Mouse (Mus musculus) ES-CJ7 (cell line): ENCODE measurements around the gene Cox18.
"Not testable (repeated sequence)": the region's sequence is repeated elsewhere in the genome, so short reads cannot be mapped to it uniquely, and the experiment has no call there.

Experiments
- DNase-seq: peaks from one replicate; pipeline ENCODE4 v3.0.0; 2011; ENCODE audit warnings: low read depth, low spot score

Gene Cox18

GRCm38 (mm10) chr5:90223534-90224381 is at the start of gene Cox18:
Gene Cox18 (minus strand): TSS chr5:90224001.
- DNase-seq: peak; percentile 99

DNA sequence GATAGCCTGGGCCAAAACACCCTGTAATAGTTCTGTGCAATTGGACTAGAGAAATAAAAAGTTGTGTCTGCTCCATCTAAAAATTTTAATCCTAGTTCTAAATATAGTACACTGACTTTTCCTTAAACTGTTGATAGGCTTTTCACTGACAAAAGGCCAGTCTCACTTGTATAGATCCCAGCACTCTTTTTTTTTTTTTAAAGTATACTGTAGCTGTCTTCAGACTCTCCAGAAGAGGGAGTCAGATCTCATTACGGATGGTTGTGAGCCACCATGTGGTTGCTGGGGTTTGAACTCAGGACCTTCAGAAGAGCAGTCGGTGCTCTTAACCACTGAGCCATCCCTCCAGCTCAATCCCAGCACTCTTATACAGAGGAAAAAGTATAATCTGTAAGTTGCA is 38.4 kb upstream of the Cox18 start:
- not testable (repeated sequence) for DNase-seq

GRCm38 (mm10) chr5:90257023-90257422 is 33.2 kb upstream of the Cox18 start:
- DNase-seq: no peak

GRCm38 (mm10) chr5:90247503-90247902 is 23.7 kb upstream of the Cox18 start:
- DNase-seq: peak; percentile 26

- peak; percentile 59 for DNase-seq
Measured at GRCm38 (mm10) chr5:90246987-90247386, 23.2 kb upstream of the Cox18 start.

GRCm38 (mm10) chr5:90246567-90246966 is 22.8 kb upstream of the Cox18 start:
- DNase-seq: peak; percentile 75

- peak; percentile 73 for DNase-seq
Measured at GRCm38 (mm10) chr5:90245416-90245815, 21.6 kb upstream of the Cox18 start.

GRCm38 (mm10) chr5:90235217-90235616 is 11.4 kb upstream of the Cox18 start:
- peak; percentile 81 for DNase-seq

DNA sequence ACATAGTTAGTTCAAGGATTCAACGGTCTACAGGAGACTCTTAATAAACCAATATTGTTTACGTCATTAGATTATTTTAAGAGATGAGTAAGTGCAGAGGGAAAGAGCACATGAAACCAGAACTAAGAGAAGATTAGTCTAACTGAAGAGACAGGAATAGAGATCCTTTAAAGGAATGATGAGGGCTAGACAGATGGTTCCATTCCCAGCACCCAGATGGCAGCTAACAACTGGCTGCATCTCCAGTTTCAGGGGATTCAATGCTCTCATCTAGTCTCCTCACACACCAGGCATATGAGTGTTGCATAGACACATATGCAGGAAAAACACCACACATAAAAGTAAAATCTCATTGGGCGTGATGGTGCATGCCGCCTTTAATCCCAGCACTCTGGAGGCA is 9.5 kb upstream of the Cox18 start:
- DNase-seq: no peak

DNA sequence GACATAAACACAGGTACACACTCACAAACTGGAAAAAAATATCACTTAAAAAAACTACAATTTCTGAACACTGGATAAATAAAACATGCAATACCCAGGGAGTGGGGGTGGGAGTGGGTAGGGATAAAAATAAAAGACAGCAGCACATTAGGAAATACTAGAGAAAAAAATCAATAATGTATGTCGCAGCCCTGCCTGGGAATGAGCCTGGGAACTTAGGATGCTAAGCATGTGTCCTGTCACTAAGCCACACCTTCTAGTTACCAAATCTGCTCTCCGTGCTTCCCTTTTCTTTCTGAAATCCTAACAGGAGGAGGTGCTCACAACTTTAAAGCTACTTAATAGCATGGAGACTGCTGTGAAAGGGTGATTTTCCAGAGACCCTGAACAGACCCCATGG is 6.0 kb upstream of the Cox18 start:
- no peak for DNase-seq

DNA sequence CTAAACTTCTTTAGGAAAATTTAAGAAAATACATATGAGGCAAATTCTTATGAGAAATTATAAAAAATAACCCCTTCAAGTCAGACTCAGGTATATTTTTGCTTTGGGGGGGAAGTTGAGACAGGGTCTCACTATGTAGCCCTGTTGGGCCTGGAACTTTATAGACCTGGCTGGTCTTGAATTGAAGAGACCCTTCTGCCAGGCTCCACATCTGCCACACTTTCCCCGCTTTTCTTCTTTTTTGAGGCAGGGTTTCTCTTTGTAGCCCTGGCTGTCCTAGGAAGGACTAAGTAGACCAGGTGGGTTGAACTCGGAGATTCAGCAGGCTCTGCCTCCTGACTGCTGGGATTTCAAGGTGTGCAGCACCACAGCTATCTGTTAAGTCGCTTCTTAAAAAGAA is 2.9 kb upstream of the Cox18 start:
- no peak for DNase-seq

DNA sequence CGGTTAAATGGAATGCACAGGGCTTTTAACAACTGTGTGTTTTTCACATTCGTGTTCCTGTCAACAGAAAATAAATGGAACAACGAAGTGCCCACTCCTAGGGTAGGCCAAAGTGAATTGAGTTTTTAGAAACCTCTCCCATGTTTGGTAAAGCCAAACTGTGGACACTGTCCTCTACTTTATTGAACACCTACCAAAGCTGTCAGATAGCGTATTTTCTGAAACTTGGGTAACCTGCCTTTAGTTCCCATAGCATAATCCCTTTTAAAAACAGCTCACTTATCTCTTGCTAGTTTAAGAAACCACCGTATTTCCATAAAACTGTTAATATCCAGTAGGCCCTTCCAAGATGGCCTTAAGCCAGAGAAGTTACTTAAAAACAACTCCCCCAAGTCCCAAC is 929 bp upstream of the Cox18 start:
- no peak for DNase-seq

- DNase-seq: peak; percentile 27
Measured at GRCm38 (mm10) chr5:90222937-90223336, 864 bp downstream of the Cox18 start.

GRCm38 (mm10) chr5:90217791-90218190 is 6.0 kb downstream of the Cox18 start:
- DNase-seq: no peak

- DNase-seq: no peak
Measured at GRCm38 (mm10) chr5:90217226-90217625, 6.6 kb downstream of the Cox18 start.

DNA sequence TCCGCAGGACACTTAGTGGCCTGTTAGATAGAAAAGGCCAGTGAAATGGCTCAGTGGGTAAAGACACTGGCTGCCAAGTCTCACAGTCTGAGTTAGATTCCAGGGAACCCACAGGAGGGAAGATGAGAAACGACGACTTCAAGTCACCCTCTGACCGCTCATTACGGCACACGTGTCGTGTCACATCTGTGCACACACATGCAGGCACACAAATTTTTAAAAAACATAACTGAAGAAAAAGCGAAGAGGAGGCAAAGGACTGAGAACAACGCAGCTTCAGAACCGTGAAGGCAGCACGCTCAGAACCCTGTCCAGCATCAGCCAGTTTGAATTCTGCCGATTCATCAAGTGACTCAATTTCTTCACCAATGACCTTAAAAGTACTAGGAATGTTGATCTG is 10.4 kb downstream of the Cox18 start:
- no peak for DNase-seq

DNA sequence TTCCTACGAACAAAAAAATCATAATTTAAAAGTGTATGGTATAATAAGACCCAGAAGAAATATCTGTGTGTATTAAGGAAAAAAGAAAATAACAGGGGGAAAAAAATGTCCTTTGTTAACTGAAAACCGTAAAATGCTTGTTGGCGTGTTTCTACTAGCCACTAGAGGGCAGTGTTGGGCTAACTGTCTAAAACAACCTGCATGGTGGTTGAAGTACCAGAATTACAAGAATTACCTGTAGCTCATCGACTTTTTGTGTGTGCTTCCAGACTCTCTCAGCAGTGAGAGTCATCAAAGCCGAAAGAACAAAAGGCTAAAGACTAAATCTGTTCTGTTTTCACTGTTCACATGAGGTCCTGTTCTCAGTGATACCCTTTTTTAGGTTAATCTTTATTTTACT is 20.6 kb downstream of the Cox18 start:
- peak; percentile 75 for DNase-seq

GRCm38 (mm10) chr5:90202447-90203117 is 21.2 kb downstream of the Cox18 start:
- DNase-seq: no peak

GRCm38 (mm10) chr5:90199922-90200632 is 23.7 kb downstream of the Cox18 start:
- no peak for DNase-seq

- peak; percentile 57 for DNase-seq
Measured at GRCm38 (mm10) chr5:90194831-90195230, 29.0 kb downstream of the Cox18 start.

DNA sequence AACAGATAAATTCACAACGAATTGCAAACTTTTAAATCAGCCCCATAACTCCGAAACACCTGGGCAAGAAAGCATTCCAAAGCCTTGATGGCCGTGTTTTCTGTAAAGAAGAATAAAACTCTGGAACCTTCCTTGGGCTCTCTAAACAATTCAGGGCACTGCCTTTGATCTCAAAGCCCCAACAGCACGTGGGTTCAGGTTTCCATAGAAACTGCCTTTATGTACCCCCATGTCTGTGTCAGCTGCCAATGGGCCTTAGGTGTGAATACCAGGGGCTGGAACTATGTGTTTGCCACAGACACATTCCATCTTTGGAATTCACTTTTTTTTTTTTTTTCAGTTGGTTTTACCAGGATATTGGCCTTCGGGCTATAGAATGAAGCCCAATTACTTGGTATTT is 41.0 kb downstream of the Cox18 start:
- DNase-seq: no peak

DNA sequence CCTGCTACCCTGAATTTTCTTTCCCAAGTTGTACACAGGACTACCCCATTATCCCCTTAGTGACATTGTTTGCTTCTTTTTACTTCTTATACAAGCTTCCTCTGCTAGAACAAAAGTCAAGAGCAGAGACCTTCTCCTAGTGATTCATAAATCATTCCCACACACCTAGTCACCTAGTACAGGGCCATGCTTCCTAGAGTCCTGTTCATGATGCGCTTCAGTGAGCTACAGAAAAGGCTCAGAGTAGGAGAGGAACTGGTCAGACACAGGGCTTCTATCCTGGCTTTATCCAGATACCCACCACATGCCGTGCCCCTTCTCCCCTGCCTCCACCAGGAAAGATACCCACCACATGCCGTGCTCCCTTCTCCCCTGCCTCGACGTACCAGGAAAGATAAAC is 44.7 kb downstream of the Cox18 start:
- DNase-seq: no peak
